Mouse (Mus musculus): ENCODE data around the gene Zfp618. TPM values are rescaled to one million over a fixed set of nuclear protein-coding genes. Genes with fewer than 3 reads are reported as not detected.

The Zfp618 gene
- polyA plus RNA-seq, 1 experiment: not detected

GRCm38 (mm10) chr4:63009821-63010220 lies 44.4 kb downstream of the Zfp618 start:
- no peak for TF ChIP-seq GATA1 (IDR thresholded peaks at IDR 0.05; ENCODE audit: low read length)

- TF ChIP-seq GATA1 (IDR thresholded peaks at IDR 0.05; ENCODE audit: low read length): no peak
Observed at GRCm38 (mm10) chr4:63010226-63010625, 44.9 kb downstream of the Zfp618 start.

GRCm38 (mm10) chr4:63018616-63019015 lies 53.2 kb downstream of the Zfp618 start:
- no peak for TF ChIP-seq GATA1 (IDR thresholded peaks at IDR 0.05; ENCODE audit: low read length)

GRCm38 (mm10) chr4:63019428-63019858 lies 54.1 kb downstream of the Zfp618 start:
- no peak for TF ChIP-seq GATA1 (IDR thresholded peaks at IDR 0.05; ENCODE audit: low read length)

- no peak for TF ChIP-seq GATA1 (IDR thresholded peaks at IDR 0.05; ENCODE audit: low read length)
Observed at GRCm38 (mm10) chr4:63021034-63021700, 55.8 kb downstream of the Zfp618 start.

- TF ChIP-seq GATA1 (IDR thresholded peaks at IDR 0.05; ENCODE audit: low read length): no peak
Observed at GRCm38 (mm10) chr4:63023465-63023864, 58.1 kb downstream of the Zfp618 start.

GRCm38 (mm10) chr4:63024098-63024497 lies 58.7 kb downstream of the Zfp618 start:
- no peak for TF ChIP-seq GATA1 (IDR thresholded peaks at IDR 0.05; ENCODE audit: low read length)

GRCm38 (mm10) chr4:63024734-63025256 lies 59.4 kb downstream of the Zfp618 start:
- TF ChIP-seq GATA1 (IDR thresholded peaks at IDR 0.05; ENCODE audit: low read length): no peak

- no peak for TF ChIP-seq GATA1 (IDR thresholded peaks at IDR 0.05; ENCODE audit: low read length)
Observed at GRCm38 (mm10) chr4:63025306-63025705, 59.9 kb downstream of the Zfp618 start.

GRCm38 (mm10) chr4:63026286-63026685 lies 60.9 kb downstream of the Zfp618 start:
- no peak for TF ChIP-seq GATA1 (IDR thresholded peaks at IDR 0.05; ENCODE audit: low read length)

GRCm38 (mm10) chr4:63027451-63027850 lies 62.1 kb downstream of the Zfp618 start:
- TF ChIP-seq GATA1 (IDR thresholded peaks at IDR 0.05; ENCODE audit: low read length): no peak

- no peak for TF ChIP-seq GATA1 (IDR thresholded peaks at IDR 0.05; ENCODE audit: low read length)
Observed at GRCm38 (mm10) chr4:63030157-63030556, 64.8 kb downstream of the Zfp618 start.

GRCm38 (mm10) chr4:63031240-63031639 lies 65.9 kb downstream of the Zfp618 start:
- no peak for TF ChIP-seq GATA1 (IDR thresholded peaks at IDR 0.05; ENCODE audit: low read length)

- TF ChIP-seq GATA1 (IDR thresholded peaks at IDR 0.05; ENCODE audit: low read length): no peak
Observed at GRCm38 (mm10) chr4:63032581-63033006, 67.2 kb downstream of the Zfp618 start.

GRCm38 (mm10) chr4:63033724-63034123 lies 68.4 kb downstream of the Zfp618 start:
- no peak for TF ChIP-seq GATA1 (IDR thresholded peaks at IDR 0.05; ENCODE audit: low read length)

- TF ChIP-seq GATA1 (IDR thresholded peaks at IDR 0.05; ENCODE audit: low read length): no peak
Observed at GRCm38 (mm10) chr4:63035991-63036390, 70.6 kb downstream of the Zfp618 start.

- no peak for TF ChIP-seq GATA1 (IDR thresholded peaks at IDR 0.05; ENCODE audit: low read length)
Observed at GRCm38 (mm10) chr4:63036790-63037189, 71.4 kb downstream of the Zfp618 start.
